Mouse (Mus musculus) gastrocnemius, postnatal 36 days (tissue): ENCODE measurements at regions not wholly inside any gene's neighbourhood (a gene's known extent, or its start where the extent isn't known, plus 50 kb on each side); places are given as distances from the start of the nearest gene placed in this dataset.

Experiments
- DNase-seq, 2 experiments: peaks; one replicate each; pipeline ENCODE4 v3.0.0; 2022
- intact Hi-C: fragments of 180-260 bp; cut with DNase I; formaldehyde crosslinking; loops from one replicate; pipeline ENCODE4 v1.15.1; 2025

- intact Hi-C loops: no loop called here
- DNase-seq: no peak
These were observed 136.1 kb upstream of the 9330182O14Rik start for GRCm38 (mm10) chr15:39998063-39998462.

DNA sequence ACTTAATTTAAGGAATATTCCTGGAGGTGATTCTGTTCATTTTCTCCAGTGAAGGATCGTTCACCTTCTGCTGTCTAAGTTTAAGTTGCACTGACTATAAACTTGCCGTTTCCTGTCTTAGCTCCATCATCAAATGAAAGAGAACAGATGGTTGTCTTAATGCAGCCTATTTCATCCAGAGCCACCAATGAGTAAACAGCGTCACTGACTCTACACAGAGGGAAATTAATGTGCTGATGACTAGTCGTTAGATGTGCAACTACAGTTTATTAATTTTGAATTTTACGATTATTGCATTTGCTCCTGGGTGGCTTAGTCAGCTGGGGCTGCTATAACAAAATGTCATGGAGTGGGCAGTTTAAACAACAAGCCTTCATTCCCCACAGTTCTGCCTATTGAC lies 134.1 kb upstream of the 9330182O14Rik start:
- intact Hi-C loops: no loop called here
- DNase-seq: no peak

DNA sequence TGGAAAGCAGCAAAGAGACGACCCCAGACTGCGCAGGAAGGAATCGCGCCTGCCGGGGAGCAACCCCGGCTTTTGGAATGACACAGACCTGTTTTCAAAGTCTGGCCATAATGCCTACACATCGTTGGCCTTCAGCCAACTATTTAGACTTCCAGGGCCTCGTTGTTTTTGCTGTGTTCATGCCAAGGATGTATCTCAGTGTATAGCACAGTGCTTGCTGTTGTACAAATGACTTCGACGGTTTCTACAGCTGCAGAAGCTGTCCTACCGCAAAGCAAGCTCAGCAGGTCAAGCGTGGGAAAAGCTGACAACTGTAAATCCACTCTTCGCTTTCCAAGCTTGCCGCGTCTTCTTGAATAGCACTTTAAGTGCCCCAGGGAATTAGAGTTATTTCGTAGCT lies 129.1 kb upstream of the 9330182O14Rik start:
- intact Hi-C loops: no loop called here
- no peak for DNase-seq

GRCm38 (mm10) chr15:40007844-40008243 lies 126.3 kb upstream of the 9330182O14Rik start:
- intact Hi-C loops: no loop called here
- DNase-seq: no peak

DNA sequence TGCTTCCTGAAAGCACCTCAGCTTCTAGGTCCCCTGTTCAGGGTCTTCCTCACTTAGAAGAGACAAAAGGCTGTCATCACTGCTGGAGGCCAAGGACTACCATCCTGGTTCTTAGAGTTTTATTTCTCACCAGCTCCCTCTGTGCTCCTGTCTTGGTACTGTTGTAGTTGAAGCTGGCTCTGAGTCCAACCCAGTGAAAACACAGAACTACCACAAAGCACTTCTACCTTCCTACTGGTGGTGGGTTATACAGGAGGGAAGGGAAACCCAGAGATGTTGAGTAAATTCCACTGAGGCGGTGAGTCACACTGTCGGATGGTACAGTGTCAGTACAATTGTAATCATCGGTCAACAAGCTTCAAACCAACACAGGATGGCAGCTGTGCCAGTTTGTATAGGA lies 120.3 kb upstream of the 9330182O14Rik start:
- intact Hi-C loops: no loop called here
- no peak for DNase-seq

DNA sequence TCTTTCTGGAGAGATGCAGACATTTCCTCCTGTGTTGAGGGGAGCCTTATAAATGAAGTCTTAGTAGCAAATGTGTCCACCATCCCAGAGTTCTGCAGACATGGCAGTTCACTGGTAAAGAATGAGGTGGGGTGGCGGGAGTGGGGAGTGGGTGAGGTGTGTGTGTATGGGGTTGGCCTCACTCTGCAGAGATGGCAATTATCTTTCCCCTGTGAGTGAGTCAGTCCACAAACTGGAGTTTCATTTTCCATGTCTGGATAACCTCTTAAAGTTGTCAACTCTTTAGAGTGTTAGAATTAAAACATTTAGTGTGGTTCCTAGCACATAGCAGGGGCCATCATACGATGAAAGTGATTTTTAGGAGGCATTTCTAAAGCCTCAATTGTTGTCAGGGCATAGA lies 117.1 kb upstream of the 9330182O14Rik start:
- intact Hi-C loops: no loop called here
- no peak for DNase-seq

GRCm38 (mm10) chr15:40017597-40017996 lies 116.6 kb upstream of the 9330182O14Rik start:
- intact Hi-C loops: no loop called here
- no peak for DNase-seq

DNA sequence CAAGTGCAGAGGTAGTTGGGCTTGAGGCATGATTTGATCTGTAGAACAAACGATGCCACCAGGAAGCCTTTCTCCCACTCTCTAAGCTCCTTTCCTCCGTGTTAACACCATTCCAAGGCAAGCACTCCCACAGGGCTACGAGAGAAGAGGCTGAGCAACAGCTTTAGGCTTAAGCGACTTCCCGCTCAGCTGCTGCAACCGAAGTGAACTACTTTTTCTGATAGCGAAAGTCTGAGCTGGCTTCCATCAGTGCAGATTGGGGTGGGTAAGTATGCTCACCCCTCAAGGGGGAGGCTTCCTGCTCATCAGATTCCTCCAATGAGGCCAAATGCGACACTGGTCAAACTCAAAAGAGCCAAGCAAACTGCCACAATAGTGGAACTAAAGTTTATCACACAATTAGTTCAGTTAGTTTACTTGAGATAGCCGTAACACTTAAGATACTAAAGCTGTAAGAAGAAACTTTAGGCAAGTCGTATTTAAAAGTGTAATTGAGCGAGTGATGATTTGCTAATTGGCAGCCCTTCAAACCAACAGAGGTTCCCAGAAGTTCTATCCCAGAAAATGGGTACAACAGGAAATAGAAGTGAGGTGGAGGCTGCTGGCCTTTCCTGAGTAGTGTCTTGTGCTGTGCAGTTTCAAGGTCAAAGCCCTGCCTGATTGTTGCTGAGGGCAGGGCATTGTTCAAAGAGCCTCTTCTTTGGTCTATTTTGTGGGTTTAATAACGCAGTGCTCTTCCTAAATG lies 115.9 kb upstream of the 9330182O14Rik start:
- intact Hi-C loops: no loop called here

DNA sequence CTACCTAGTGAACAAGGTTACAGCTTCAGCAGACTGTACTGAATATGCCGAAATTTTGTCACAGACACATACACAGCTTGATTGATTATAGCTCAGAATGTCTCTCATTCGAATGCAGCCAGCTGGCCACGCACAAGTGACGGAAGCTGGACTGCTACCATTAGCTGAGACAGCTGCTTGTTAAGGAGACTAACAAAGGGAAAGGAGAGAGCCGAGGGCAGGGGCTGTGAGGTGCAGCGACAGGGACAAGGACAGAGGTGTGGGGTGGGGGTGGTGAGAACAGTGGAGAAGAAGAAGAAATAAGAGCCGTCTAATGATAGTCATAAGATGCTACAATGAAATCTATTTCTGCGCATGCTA lies 115.4 kb upstream of the 9330182O14Rik start:
- intact Hi-C loops: no loop called here

More for the DNA sequence above, 115.9 kb upstream of the 9330182O14Rik start:
- DNase-seq: no peak

GRCm38 (mm10) chr15:40019226-40019625 lies 114.9 kb upstream of the 9330182O14Rik start:
- no peak for DNase-seq
- intact Hi-C loops: no loop called here

More for the DNA sequence above, 115.4 kb upstream of the 9330182O14Rik start:
- DNase-seq: no peak

DNA sequence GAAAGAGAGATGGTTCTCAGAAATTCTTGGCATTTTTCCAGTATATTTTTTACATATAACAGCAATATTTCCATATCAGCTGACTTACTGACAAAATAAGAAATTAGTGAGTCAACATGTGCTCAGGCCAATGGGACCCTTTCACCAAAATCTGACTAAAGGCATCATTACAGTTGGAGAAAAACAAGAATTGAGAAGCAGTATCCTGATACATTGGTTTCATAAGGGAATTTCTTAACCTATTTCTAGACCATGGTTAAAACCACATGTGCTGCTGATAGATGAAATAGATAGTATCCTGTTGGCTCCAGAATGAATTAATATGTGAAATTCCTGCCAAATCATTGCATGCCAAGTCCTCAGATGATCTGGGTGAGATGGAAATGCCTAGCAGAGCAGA lies 114.1 kb upstream of the 9330182O14Rik start:
- intact Hi-C loops: no loop called here
- DNase-seq: no peak

DNA sequence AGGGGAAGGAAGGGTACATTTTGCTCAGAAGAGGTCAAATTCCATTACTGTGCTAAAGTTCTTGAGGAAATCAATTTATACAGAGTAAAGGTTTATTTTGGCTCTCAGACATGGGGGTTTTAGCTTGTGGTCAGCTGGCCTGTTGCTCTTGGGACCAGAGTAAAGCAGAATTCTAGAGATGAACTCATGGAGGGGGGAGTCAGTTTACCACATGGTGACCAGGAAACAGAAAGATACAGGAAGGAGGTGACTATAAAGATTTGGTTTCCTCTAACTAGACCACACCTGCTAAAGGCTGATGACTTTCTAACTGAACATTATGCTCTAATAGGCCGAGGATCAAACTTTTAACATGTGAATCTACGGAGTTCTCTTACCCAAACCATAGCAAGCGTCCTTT lies 113.5 kb upstream of the 9330182O14Rik start:
- intact Hi-C loops: no loop called here

DNA sequence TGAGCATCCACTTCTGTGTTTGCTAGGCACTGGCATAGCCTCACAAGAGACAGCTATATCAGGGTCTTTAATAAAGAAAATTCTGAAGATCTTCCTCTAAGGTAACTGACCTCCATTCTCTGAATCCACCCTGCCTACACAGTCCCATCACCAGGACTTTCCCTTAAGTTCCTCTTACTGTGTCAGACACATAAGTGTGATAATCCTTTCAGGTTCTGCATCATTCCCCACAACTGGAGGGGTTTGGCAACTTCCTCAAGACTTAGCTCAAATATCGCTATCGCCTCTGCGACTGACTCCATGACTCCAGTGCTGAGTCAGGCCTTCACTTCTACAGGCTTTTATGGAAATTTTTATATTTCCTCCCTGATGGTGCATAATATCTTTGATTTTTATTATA lies 111.0 kb upstream of the 9330182O14Rik start:
- no peak for DNase-seq
- intact Hi-C loops: no loop called here

More for the DNA sequence above, 113.5 kb upstream of the 9330182O14Rik start:
- no peak for DNase-seq

GRCm38 (mm10) chr15:40032088-40032487 lies 102.1 kb upstream of the 9330182O14Rik start:
- intact Hi-C loops: no loop called here
- DNase-seq: no peak

- intact Hi-C loops: no loop called here
- DNase-seq: no peak
These were observed 98.0 kb upstream of the 9330182O14Rik start for GRCm38 (mm10) chr15:40036181-40036580.

GRCm38 (mm10) chr15:40037266-40037665 lies 96.9 kb upstream of the 9330182O14Rik start:
- intact Hi-C loops: no loop called here
- DNase-seq: no peak

- no peak for DNase-seq
These were observed 87.9 kb upstream of the 9330182O14Rik start for GRCm38 (mm10) chr15:40046219-40046618.

GRCm38 (mm10) chr15:40047100-40047499 lies 87.1 kb upstream of the 9330182O14Rik start:
- DNase-seq: no peak
- intact Hi-C loops: no loop called here

More at GRCm38 (mm10) chr15:40046219-40046618, 87.9 kb upstream of the 9330182O14Rik start:
- intact Hi-C loops: no loop called here

- intact Hi-C loops: no loop called here
- no peak for DNase-seq
These were observed 66.1 kb upstream of the 9330182O14Rik start for GRCm38 (mm10) chr15:40068051-40068450.

- intact Hi-C loops: no loop called here
- peak; percentile 15 to 27 for DNase-seq
These were observed 58.8 kb upstream of the 9330182O14Rik start for GRCm38 (mm10) chr15:40075334-40075893.

- intact Hi-C loops: no loop called here
- no peak for DNase-seq
These were observed 54.3 kb upstream of the 9330182O14Rik start for GRCm38 (mm10) chr15:40079872-40080271.
